Mouse (Mus musculus) C2C12 (cell line): ENCODE data around the gene Chd9.

Experiments used
- CEBPB ChIP-seq: IDR thresholded peaks from one replicate; pipeline ENCODE4 v1.6.1; 2011; ENCODE audit warnings: low read depth, mild to moderate bottlenecking, control low read depth, moderate library complexity
- CTCF ChIP-seq: IDR thresholded peaks from one replicate; pipeline ENCODE4 v1.5.1; 2011; ENCODE audit not compliant: control insufficient read depth, insufficient read depth, insufficient read length
- FOSL1 ChIP-seq: IDR thresholded peaks from one replicate; pipeline ENCODE4 v1.8.0; 2011; ENCODE audit warnings: mild to moderate bottlenecking, low read length; ENCODE audit not compliant: poor library complexity, insufficient read depth, severe bottlenecking
- MAX ChIP-seq: IDR thresholded peaks from one replicate; pipeline ENCODE4 v1.6.1; 2011; ENCODE audit warnings: mild to moderate bottlenecking, control low read depth
- MYOD1 ChIP-seq: IDR thresholded peaks from one replicate; pipeline ENCODE4 v1.6.1; 2011; ENCODE audit warnings: low read depth; ENCODE audit not compliant: control insufficient read depth, insufficient read length
- MYOG ChIP-seq: IDR thresholded peaks from one replicate; pipeline ENCODE4 v1.6.1; 2011; ENCODE audit not compliant: control insufficient read depth, insufficient read length; ENCODE audit errors: extremely low read depth
- USF1 ChIP-seq: IDR thresholded peaks from one replicate; pipeline ENCODE4 v1.6.1; 2011; ENCODE audit warnings: low read depth, mild to moderate bottlenecking, control low read depth, moderate library complexity

DNA sequence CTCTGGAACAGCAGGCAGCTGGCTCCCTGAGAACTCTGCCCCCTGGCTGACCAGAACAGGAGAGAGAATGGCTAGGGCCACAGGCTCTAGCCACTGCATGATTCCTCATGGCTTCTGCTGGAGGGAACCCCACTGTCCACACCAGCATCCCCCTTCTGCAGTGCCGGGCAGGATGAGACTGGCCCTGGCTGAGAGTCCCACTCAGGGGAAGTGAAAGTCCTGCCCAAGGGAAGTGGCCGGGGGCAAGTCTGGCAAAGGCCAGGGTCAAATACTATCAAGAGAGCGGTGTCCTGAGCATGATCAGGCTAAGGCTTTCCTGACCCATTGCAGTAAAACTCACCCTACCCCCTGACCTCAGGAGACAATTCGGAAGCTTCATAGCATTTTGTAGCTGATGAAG is 44.9 kb downstream of the Chd9 start:
- TF ChIP-seq CTCF (no peak), MYOG (no peak), USF1 (no peak), MAX (no peak), CEBPB (no peak), FOSL1 (no peak), MYOD1 (no peak)
